Mouse (Mus musculus) embryonic facial prominence, embryonic 11.5 days (tissue): ENCODE measurements at regions not wholly inside any gene's neighbourhood (a gene's known extent, or its start where the extent isn't known, plus 50 kb on each side); places are given as distances from the start of the nearest gene placed in this dataset.

ENCODE experiments used
- ATAC-seq: fragments of 200-750 bp; cut with Nextera tagmentation; replicated peaks from 2 replicates; pipeline ENCODE4 v1.8.0; 2017; ENCODE audit warnings: low read depth; ENCODE audit not compliant: insufficient number of reproducible peaks, low FRiP score, low TSS enrichment
- DNase-seq: peaks from one replicate; pipeline ENCODE4 v3.0.0-alpha.2; 2015; ENCODE audit warnings: low spot score
- H3K27ac ChIP-seq: fragments of 300-500 bp; sonication (generic); replicated peaks from 2 replicates; pipeline ENCODE4 v1.5.1; 2014; ENCODE audit warnings: mild to moderate bottlenecking, low read depth, low read length, control low read depth
- H3K27me3 ChIP-seq: fragments of 300-500 bp; sonication (generic); 2 replicates; pipeline ENCODE4 v1.6.1; 2014; ENCODE audit warnings: mild to moderate bottlenecking, low read length, moderate library complexity, mixed read lengths; ENCODE audit not compliant: control insufficient read depth, insufficient read depth
- H3K36me3 ChIP-seq: fragments of 300-500 bp; sonication (generic); replicated peaks from 2 replicates; pipeline ENCODE4 v1.6.1; 2014; ENCODE audit warnings: low read depth, mild to moderate bottlenecking, low read length, moderate library complexity, mixed read lengths; ENCODE audit not compliant: control insufficient read depth, insufficient read depth
- H3K4me1 ChIP-seq: fragments of 300-500 bp; sonication (generic); 2 replicates; pipeline ENCODE4 v1.6.1; 2014; ENCODE audit warnings: low read length, mixed read lengths; ENCODE audit not compliant: control insufficient read depth, insufficient read depth
- H3K4me2 ChIP-seq: fragments of 300-500 bp; sonication (generic); 2 replicates; pipeline ENCODE4 v1.6.1; 2014; ENCODE audit warnings: low read depth, mild to moderate bottlenecking, control low read depth, low read length, moderate library complexity
- H3K4me3 ChIP-seq: fragments of 300-500 bp; sonication (generic); 2 replicates; pipeline ENCODE4 v1.5.1; 2014; ENCODE audit warnings: low read depth, low read length, control low read depth
- H3K9ac ChIP-seq: fragments of 300-500 bp; sonication (generic); replicated peaks from 2 replicates; pipeline ENCODE4 v1.6.1; 2014; ENCODE audit warnings: mild to moderate bottlenecking, control low read depth, low read length
- H3K9me3 ChIP-seq: fragments of 300-500 bp; sonication (generic); replicated peaks from 2 replicates; pipeline ENCODE4 v1.6.1; 2016; ENCODE audit warnings: mild to moderate bottlenecking, low read length, inconsistent platforms, mixed read lengths; ENCODE audit not compliant: control insufficient read depth
- WGBS: fragments of 180-500 bp; shearing (Covaris S2); extraction: QIAGEN DNeasy Blood & Tissue Kit; methylation state at CpG from one replicate; pipeline ENCODE4 v1.1.7; 2014; 5-methylcytosine and 5-hydroxymethylcytosine counted together

- ATAC-seq = no peak
- no peaks in the 10 kb centered on the region for H3K36me3 ChIP-seq
- no peak for DNase-seq
- H3K4me3 ChIP-seq = no peak overlapping the region
- H3K27me3 ChIP-seq = no peaks in the 10 kb centered on the region
- WGBS = 73% methylated on average over 3 of the region's 3 CpGs
- H3K4me1 ChIP-seq = no peaks in the 10 kb centered on the region
- no peak overlapping the region for H3K9ac ChIP-seq
- H3K4me2 ChIP-seq = no peak overlapping the region
- no peak overlapping the region for H3K27ac ChIP-seq
- H3K9me3 ChIP-seq = no peaks in the 10 kb centered on the region
These were observed 344.7 kb downstream of the Ice1 start for GRCm38 (mm10) chr13:70292713-70293112.

GRCm38 (mm10) chr13:70303953-70304525 lies 333.4 kb downstream of the Ice1 start:
- no peak overlapping the region for H3K4me3 ChIP-seq
- H3K4me2 ChIP-seq = no peak overlapping the region
- no peaks in the 10 kb centered on the region for H3K36me3 ChIP-seq
- H3K27ac ChIP-seq = no peak overlapping the region
- H3K9ac ChIP-seq = no peak overlapping the region
- 68% methylated on average over 5 of the region's 5 CpGs for WGBS
- no peaks in the 10 kb centered on the region for H3K4me1 ChIP-seq
- DNase-seq (no peak), ATAC-seq (no peak)
- no peaks in the 10 kb centered on the region for H3K9me3 ChIP-seq
- no peaks in the 10 kb centered on the region for H3K27me3 ChIP-seq

- H3K4me2 ChIP-seq = no peak overlapping the region
- no peak overlapping the region for H3K4me3 ChIP-seq
- WGBS = 39% methylated on average over 2 of the region's 2 CpGs
- H3K9me3 ChIP-seq = no peaks in the 10 kb centered on the region
- H3K27ac ChIP-seq = no peak overlapping the region
- H3K4me1 ChIP-seq = no peaks in the 10 kb centered on the region
- DNase-seq (peak; percentile 3), ATAC-seq (no peak)
- no peaks in the 10 kb centered on the region for H3K36me3 ChIP-seq
- H3K9ac ChIP-seq = no peak overlapping the region
- H3K27me3 ChIP-seq = no peaks in the 10 kb centered on the region
These were observed 326.9 kb downstream of the Ice1 start for GRCm38 (mm10) chr13:70310516-70310915.

- ATAC-seq = no peak
- Histone ChIP-seq H3K27ac (no peak overlapping the region), H3K9ac (no peak overlapping the region), H3K36me3 (no peaks in the 10 kb centered on the region), H3K4me1 (no peaks in the 10 kb centered on the region), H3K27me3 (no peaks in the 10 kb centered on the region), H3K4me2 (no peak overlapping the region), H3K9me3 (no peaks in the 10 kb centered on the region), H3K4me3 (no peak overlapping the region)
- 86% methylated on average over 14 of the region's 14 CpGs for WGBS
- DNase-seq = no peak
These were observed 326.0 kb downstream of the Ice1 start for GRCm38 (mm10) chr13:70311226-70312055.

GRCm38 (mm10) chr13:70313205-70313604 lies 324.2 kb downstream of the Ice1 start:
- ATAC-seq (no peak), DNase-seq (no peak)
- Histone ChIP-seq H3K27ac (no peak overlapping the region), H3K4me1 (no peaks in the 10 kb centered on the region), H3K36me3 (no peaks in the 10 kb centered on the region), H3K27me3 (no peaks in the 10 kb centered on the region), H3K4me2 (no peak overlapping the region), H3K9ac (no peak overlapping the region), H3K4me3 (no peak overlapping the region), H3K9me3 (no peaks in the 10 kb centered on the region)
- 70% methylated on average over 2 of the region's 2 CpGs for WGBS

GRCm38 (mm10) chr13:70323537-70323936 lies 313.9 kb downstream of the Ice1 start:
- 68% methylated on average over 1 of the region's 1 CpGs for WGBS

GRCm38 (mm10) chr13:70336069-70336468 lies 301.4 kb downstream of the Ice1 start:
- Histone ChIP-seq H3K4me2 (no peak overlapping the region), H3K4me1 (no peaks in the 10 kb centered on the region), H3K9me3 (no peaks in the 10 kb centered on the region), H3K27ac (no peak overlapping the region), H3K36me3 (no peaks in the 10 kb centered on the region), H3K9ac (no peak overlapping the region), H3K4me3 (no peak overlapping the region), H3K27me3 (no peaks in the 10 kb centered on the region)
- DNase-seq (no peak), ATAC-seq (no peak)
- 84% methylated on average over 4 of the region's 4 CpGs for WGBS

More at GRCm38 (mm10) chr13:70323537-70323936, 313.9 kb downstream of the Ice1 start:
- no peak for DNase-seq
- H3K36me3 ChIP-seq = no peaks in the 10 kb centered on the region
- H3K4me1 ChIP-seq = no peaks in the 10 kb centered on the region
- H3K9me3 ChIP-seq = no peaks in the 10 kb centered on the region
- no peak overlapping the region for H3K9ac ChIP-seq
- H3K27ac ChIP-seq = no peak overlapping the region
- ATAC-seq = no peak
- no peaks in the 10 kb centered on the region for H3K27me3 ChIP-seq
- H3K4me3 ChIP-seq = no peak overlapping the region
- no peak overlapping the region for H3K4me2 ChIP-seq

- Histone ChIP-seq H3K4me3 (no peak overlapping the region), H3K9ac (no peak overlapping the region), H3K36me3 (no peaks in the 10 kb centered on the region), H3K27me3 (no peaks in the 10 kb centered on the region), H3K4me1 (no peaks in the 10 kb centered on the region), H3K9me3 (no peaks in the 10 kb centered on the region), H3K4me2 (no peak overlapping the region), H3K27ac (no peak overlapping the region)
- no peak for ATAC-seq
- 81% methylated on average over 3 of the region's 3 CpGs for WGBS
- no peak for DNase-seq
These were observed 297.0 kb downstream of the Ice1 start for GRCm38 (mm10) chr13:70340437-70340836.
